Mouse (Mus musculus) embryonic facial prominence, embryonic 15.5 days (tissue): ENCODE data around the gene Ptprn. TPM values are rescaled to one million over a fixed set of nuclear protein-coding genes. Genes with fewer than 3 reads are reported as not detected.
A peak's percentile ranks its signal among the peaks of the same experiment; 100 is the strongest.

Experiments
- ATAC-seq: fragments of 200-750 bp; cut with Nextera tagmentation; 2 replicates; pipeline ENCODE4 v1.8.0; 2017; ENCODE audit warnings: low read depth, moderate TSS enrichment; ENCODE audit not compliant: insufficient number of reproducible peaks, low FRiP score, low TSS enrichment
- H3K27ac ChIP-seq: fragments of 300-500 bp; sonication (generic); replicated peaks from 2 replicates; pipeline ENCODE4 v1.5.1; 2015; ENCODE audit warnings: mild to moderate bottlenecking, inconsistent platforms
- H3K27me3 ChIP-seq: fragments of 300-500 bp; sonication (generic); 2 replicates; pipeline ENCODE4 v1.6.1; 2015; ENCODE audit warnings: inconsistent platforms
- H3K36me3 ChIP-seq: fragments of 300-500 bp; sonication (generic); 2 replicates; pipeline ENCODE4 v1.6.1; 2015; ENCODE audit warnings: mild to moderate bottlenecking, inconsistent platforms
- H3K4me1 ChIP-seq: fragments of 300-500 bp; sonication (generic); 2 replicates; pipeline ENCODE4 v1.6.1; 2015; ENCODE audit warnings: inconsistent platforms
- H3K4me2 ChIP-seq: fragments of 300-500 bp; sonication (generic); replicated peaks from 2 replicates; pipeline ENCODE4 v1.6.1; 2015; ENCODE audit warnings: mild to moderate bottlenecking, inconsistent platforms
- H3K4me3 ChIP-seq: fragments of 300-500 bp; sonication (generic); replicated peaks from 2 replicates; pipeline ENCODE4 v1.5.1; 2015; ENCODE audit warnings: mild to moderate bottlenecking, inconsistent platforms
- H3K9ac ChIP-seq: fragments of 300-500 bp; sonication (generic); 2 replicates; pipeline ENCODE4 v1.6.1; 2015; ENCODE audit warnings: inconsistent platforms
- H3K9me3 ChIP-seq: fragments of 300-500 bp; sonication (generic); replicated peaks from 2 replicates; pipeline ENCODE4 v1.6.1; 2016; ENCODE audit warnings: inconsistent platforms
- WGBS: fragments of 180-500 bp; shearing (Covaris S2); methylation state at CpG from one replicate; pipeline ENCODE4 v1.1.7; 2015; 5-methylcytosine and 5-hydroxymethylcytosine counted together
- microRNA-seq: library from miRNA; unstranded; fragments of <30 nt; microRNA quantifications from one replicate; pipeline ENCODE4, GENCODE M21; 2016; ENCODE audit warnings: borderline number of aligned reads
- polyA plus RNA-seq: library from polyadenylated mRNA; unstranded; fragments of >200 nt; fragmentation: Nextera tagmentation; extraction: Ambion mirVana; gene quantifications from 2 replicates; pipeline ENCODE4 v1.2.1, GENCODE M21; 2015

The Ptprn gene
- polyA plus RNA-seq, 1 experiment from 2014 or later: 1.0 TPM

GRCm38 (mm10) chr1:75210136-75211087 lies 53.9 kb downstream of the Ptprn start, which contains the start of the genes Glb1l and Stk16:
Gene Glb1l, minus strand, starts transcription at chr1:75210813.
Gene Stk16, plus strand, starts transcription at chr1:75210838.
- WGBS: 5% methylated on average over 42 of the region's 42 CpGs
- ATAC-seq: peak; percentile 90
- Histone ChIP-seq H3K36me3 (peaks cover 36% of the 10 kb centered on the region), H3K27ac (no peak within 1 kb of the TSS), H3K4me1 (peaks cover 42% of the 10 kb centered on the region), H3K4me2 (peak within 1 kb of the TSS; percentile 90), H3K4me3 (peak within 1 kb of the TSS; percentile 73), H3K27me3 (no peaks in the 10 kb centered on the region), H3K9ac (peak within 1 kb of the TSS; percentile 93), H3K9me3 (no peaks in the 10 kb centered on the region)

- H3K4me3 ChIP-seq: peak overlapping the region; percentile 73
- peaks cover 42% of the 10 kb centered on the region for H3K4me1 ChIP-seq
- peaks cover 24% of the 10 kb centered on the region for H3K36me3 ChIP-seq
- H3K27me3 ChIP-seq: no peaks in the 10 kb centered on the region
- peak overlapping the region; percentile 63 for H3K27ac ChIP-seq
- 13% methylated on average over 34 of the region's 34 CpGs for WGBS
- ATAC-seq: no peak
- H3K9me3 ChIP-seq: no peaks in the 10 kb centered on the region
- peak overlapping the region; percentile 53 for H3K9ac ChIP-seq
- peak overlapping the region; percentile 90 for H3K4me2 ChIP-seq
Observed at GRCm38 (mm10) chr1:75208967-75209678, 55.2 kb downstream of the Ptprn start.

DNA sequence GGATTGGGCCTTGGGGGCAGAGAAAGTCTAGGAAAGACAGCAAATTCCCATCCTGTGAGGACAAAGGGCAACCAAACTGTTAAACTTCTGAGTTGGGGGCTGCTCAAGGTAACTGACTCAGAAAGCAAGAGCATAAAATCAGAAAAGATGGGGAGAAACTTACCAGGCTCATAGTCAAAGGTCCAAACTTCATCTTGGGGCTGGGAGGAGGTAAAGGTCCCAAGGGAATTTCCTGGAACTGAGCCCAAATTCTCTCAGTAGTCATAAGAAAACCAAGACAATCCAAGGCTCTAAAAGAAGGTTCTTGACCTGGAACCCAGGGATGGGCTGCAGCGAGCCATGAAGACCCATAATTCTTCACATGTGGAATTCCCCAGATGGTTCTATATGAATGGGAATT lies 63.1 kb downstream of the Ptprn start:
- no peak overlapping the region for H3K27ac ChIP-seq
- no peak for ATAC-seq
- H3K4me3 ChIP-seq: no peak overlapping the region
- no peaks in the 10 kb centered on the region for H3K4me1 ChIP-seq
- H3K36me3 ChIP-seq: peaks cover 39% of the 10 kb centered on the region
- H3K9me3 ChIP-seq: no peaks in the 10 kb centered on the region
- WGBS: 94% methylated on average over 1 of the region's 1 CpGs
- no peaks in the 10 kb centered on the region for H3K27me3 ChIP-seq
- H3K4me2 ChIP-seq: no peak overlapping the region
- H3K9ac ChIP-seq: no peak overlapping the region

Small RNAs within 50 kb of the gene (microRNA-seq; reads per million reads assigned to microRNA genes)
- not detected for gene Gm27943

Other genes starting within 250 kb of the Ptprn start
- gene Nhej1, start 139.3 kb downstream of the Ptprn start, polyA plus RNA-seq: 9.6 and 9.9 TPM in 2 replicates
- 0.32 and 0.37 TPM in 2 replicates for gene Slc23a3, start 130.6 kb downstream of the Ptprn start, polyA plus RNA-seq
- 45.3 TPM in 2 replicates for gene Cnppd1, start 121.8 kb downstream of the Ptprn start, polyA plus RNA-seq
- 53.8 and 54.2 TPM in 2 replicates for gene Retreg2, start 121.7 kb downstream of the Ptprn start, polyA plus RNA-seq
- 46.5 and 51.2 TPM in 2 replicates for gene Zfand2b, start 95.9 kb downstream of the Ptprn start, polyA plus RNA-seq
- 20.7 and 23.3 TPM in 2 replicates for gene Abcb6, start 84.1 kb downstream of the Ptprn start, polyA plus RNA-seq
- 27.9 and 30.2 TPM in 2 replicates for gene Ankzf1, start 72.4 kb downstream of the Ptprn start, polyA plus RNA-seq
- 32.5 and 37.7 TPM in 2 replicates for gene Atg9a, start 72.3 kb downstream of the Ptprn start, polyA plus RNA-seq
- 18.2 and 25.1 TPM in 2 replicates for gene Glb1l, start 53.7 kb downstream of the Ptprn start, polyA plus RNA-seq
- gene Stk16, start 53.7 kb downstream of the Ptprn start, polyA plus RNA-seq: 121 and 138 TPM in 2 replicates
- 94.8 and 98.3 TPM in 2 replicates for gene Tuba4a, start 44.6 kb downstream of the Ptprn start, polyA plus RNA-seq
- gene A630095N17Rik, start 32.4 kb downstream of the Ptprn start, polyA plus RNA-seq: not detected in 2 replicates
- 47.9 and 51.3 TPM in 2 replicates for gene Dnajb2, start 28.1 kb downstream of the Ptprn start, polyA plus RNA-seq
- gene Resp18, start 13.9 kb upstream of the Ptprn start, polyA plus RNA-seq: 0.39 and 0.68 TPM in 2 replicates
- gene Dnpep, start 53.5 kb upstream of the Ptprn start, polyA plus RNA-seq: 113 and 115 TPM in 2 replicates
- gene Des, start 95.8 kb upstream of the Ptprn start, polyA plus RNA-seq: 112 and 140 TPM in 2 replicates
- gene Speg, start 110.8 kb upstream of the Ptprn start, polyA plus RNA-seq: 16.5 and 18.6 TPM in 2 replicates
- gene Gmppa, start 171.4 kb upstream of the Ptprn start, polyA plus RNA-seq: 103 and 104 TPM in 2 replicates
- 0.65 and 0.84 TPM in 2 replicates for gene Asic4, start 185.9 kb upstream of the Ptprn start, polyA plus RNA-seq
- 51.3 and 54.5 TPM in 2 replicates for gene Chpf, start 214.8 kb upstream of the Ptprn start, polyA plus RNA-seq
- 1.3 and 1.4 TPM in 2 replicates for gene Tmem198, start 215.0 kb upstream of the Ptprn start, polyA plus RNA-seq
- gene Obsl1, start 241.9 kb upstream of the Ptprn start, polyA plus RNA-seq: 104 and 108 TPM in 2 replicates
- 14.7 and 15.7 TPM in 2 replicates for gene Inha, start 242.6 kb upstream of the Ptprn start, polyA plus RNA-seq